Mouse (Mus musculus): ENCODE data around the gene Abcf3. TPM values are rescaled to one million over a fixed set of nuclear protein-coding genes. Genes with fewer than 3 reads are reported as not detected.

The Abcf3 gene
- total and polyA plus RNA-seq, 3 experiments: 48.6 to 98.0 (median 55.7) TPM

GRCm38 (mm10) chr16:20506000-20506399 lies 42.4 kb upstream of the Abcf3 start:
- Histone ChIP-seq H3K9me3 (replicated peaks; ENCODE audit: low read length) (peaks cover 3% of the 10 kb centered on the region), H3K36me3 (replicated peaks in 1 of 2; ENCODE audit: control insufficient read depth in 1 of 2, insufficient read depth in 1 of 2, low read length in 1 of 2) (peaks cover 90 to 97% of the 10 kb centered on the region in 2 experiments), H3K27ac (ENCODE audit: insufficient read depth, low read depth) (no peak overlapping the region), H3K4me2 (ENCODE audit: insufficient read depth, low read depth, poor library complexity, severe bottlenecking) (no peak overlapping the region), H3K27me3 (replicated peaks) (no peaks in the 10 kb centered on the region), H3K4me3 (replicated peaks in 1 of 3; ENCODE audit: low read depth in 2 of 3, low read length in 2 of 3, poor library complexity in 1 of 3) (no peak overlapping the region), H3K79me2 (replicated peaks; ENCODE audit: control insufficient read depth, extremely low read depth, insufficient read depth, poor library complexity, severe bottlenecking) (no peaks in the 10 kb centered on the region), H3K9ac (ENCODE audit: insufficient read depth, low read depth) (no peak overlapping the region), H3K4me1 (ENCODE audit: control insufficient read depth in 1 of 2, insufficient read depth in 2 of 2) (peaks cover 0 to 3% of the 10 kb centered on the region in 2 experiments; a peak in 3 of 4 replicates)
- dilution Hi-C loops (cut with MboI; ENCODE audit: extremely low pct_ligation_motif_present, extremely low pct_unique_long_range_greater_than_20kb, low sequenced_read_pairs) (no loop called here), in situ Hi-C loops (cut with MboI; ENCODE audit: low pct_ligation_motif_present, low pct_unique_long_range_greater_than_20kb, low sequenced_read_pairs) (loop anchor here (5.0 to 10.0 kb wide), 3 partner anchors 41 to 139 kb away; partner anchors contain the start of gene Abcf3)
- TF ChIP-seq GABPA (IDR thresholded peaks at IDR 0.05; ENCODE audit: insufficient replicate concordance, low read depth, low read length): no peak
- no peak for TF ChIP-seq POLR2A (IDR thresholded peaks at IDR 0.05; ENCODE audit: low read depth, low read length)
- no peak for TF ChIP-seq JUN (IDR thresholded peaks at IDR 0.05; ENCODE audit: insufficient read depth, low read depth, low read length)
- no peak for TF ChIP-seq SMC3 (IDR thresholded peaks at IDR 0.05; ENCODE audit: low read depth, low read length)
- TF ChIP-seq UBTF (IDR thresholded peaks at IDR 0.05; ENCODE audit: low read depth, low read length): no peak
- TF ChIP-seq MAZ (IDR thresholded peaks at IDR 0.05; ENCODE audit: low read depth, low read length): no peak
- TF ChIP-seq ZNF384 (IDR thresholded peaks at IDR 0.05; ENCODE audit: low read depth, low read length): no peak
- no peak for TF ChIP-seq SIN3A (IDR thresholded peaks at IDR 0.05; ENCODE audit: low read length)
- no peak for TF ChIP-seq HCFC1 (IDR thresholded peaks at IDR 0.05; ENCODE audit: low read depth, low read length)
- TF ChIP-seq ELF1 (IDR thresholded peaks at IDR 0.05; ENCODE audit: low read depth, low read length): no peak
- no peak for TF ChIP-seq BHLHE40 (IDR thresholded peaks at IDR 0.05; ENCODE audit: low read depth, low read length)
- no peak for TF ChIP-seq NRF1 (IDR thresholded peaks at IDR 0.05; ENCODE audit: low read depth, low read length)
- no peak for TF ChIP-seq ETS1 (conservative IDR thresholded peaks at IDR 0.05; ENCODE audit: low read depth, low read length)
- TF ChIP-seq ZKSCAN1 (IDR thresholded peaks at IDR 0.05; ENCODE audit: borderline replicate concordance, low read depth, low read length): no peak
- TF ChIP-seq RCOR1 (conservative IDR thresholded peaks at IDR 0.05; ENCODE audit: low read depth, low read length): no peak
- no peak for TF ChIP-seq NELFE (IDR thresholded peaks at IDR 0.05; ENCODE audit: low read depth, low read length)
- no peak for DNase-seq (ENCODE audit: extremely low read depth)

- no peak overlapping the region for H3K4me2 ChIP-seq (ENCODE audit: insufficient read depth, low read depth, poor library complexity, severe bottlenecking)
- dilution Hi-C loops (cut with MboI; ENCODE audit: extremely low pct_ligation_motif_present, extremely low pct_unique_long_range_greater_than_20kb, low sequenced_read_pairs) (no loop called here), in situ Hi-C loops (cut with MboI; ENCODE audit: low pct_ligation_motif_present, low pct_unique_long_range_greater_than_20kb, low sequenced_read_pairs) (loop anchor here (5.0 to 10.0 kb wide), 3 partner anchors 38 to 135 kb away; partner anchors contain the start of gene Abcf3)
- DNase-seq (ENCODE audit: extremely low read depth): peak; percentile 47
- H3K27me3 ChIP-seq (replicated peaks): no peaks in the 10 kb centered on the region
- no peak overlapping the region for H3K9ac ChIP-seq (ENCODE audit: insufficient read depth, low read depth)
- H3K4me1 ChIP-seq (ENCODE audit: control insufficient read depth in 1 of 2, insufficient read depth in 2 of 2): peaks cover 0 to 9% of the 10 kb centered on the region in 2 experiments; a peak in 3 of 4 replicates
- H3K79me2 ChIP-seq (replicated peaks; ENCODE audit: control insufficient read depth, extremely low read depth, insufficient read depth, poor library complexity, severe bottlenecking): no peaks in the 10 kb centered on the region
- H3K27ac ChIP-seq (ENCODE audit: insufficient read depth, low read depth): no peak overlapping the region
- no peaks in the 10 kb centered on the region for H3K9me3 ChIP-seq (replicated peaks; ENCODE audit: low read length)
- no peak overlapping the region for H3K4me3 ChIP-seq (replicated peaks in 1 of 3; ENCODE audit: low read depth in 2 of 3, low read length in 2 of 3, poor library complexity in 1 of 3)
- TF ChIP-seq SMC3 (IDR thresholded peaks at IDR 0.05; ENCODE audit: low read depth, low read length) (peak; percentile 62), CTCF (conservative IDR thresholded peaks at IDR 0.05 in 1 of 2, IDR thresholded peaks at IDR 0.05 in 1 of 2; ENCODE audit: low read depth in 2 of 2, low read length in 2 of 2) (peak in 1 of 2 experiments; percentile 66; a peak in 2 of 4 replicates), RAD21 (IDR thresholded peaks at IDR 0.05; ENCODE audit: low read depth, low read length) (peak; percentile 55), SIN3A (IDR thresholded peaks at IDR 0.05; ENCODE audit: low read length) (no peak), NELFE (IDR thresholded peaks at IDR 0.05; ENCODE audit: low read depth, low read length) (no peak)
- H3K36me3 ChIP-seq (replicated peaks in 1 of 2; ENCODE audit: control insufficient read depth in 1 of 2, insufficient read depth in 1 of 2, low read length in 1 of 2): peaks cover 68 to 80% of the 10 kb centered on the region in 2 experiments
These were observed 39.0 kb upstream of the Abcf3 start for GRCm38 (mm10) chr16:20509349-20509748.
